Mouse (Mus musculus) hindbrain, embryonic 14.5 days (tissue): ENCODE data around the gene Cadm2. TPM values are rescaled to one million over a fixed set of nuclear protein-coding genes. Genes with fewer than 3 reads are reported as not detected.

Source experiments
- ATAC-seq: fragments of 200-750 bp; cut with Nextera tagmentation; 2 replicates; pipeline ENCODE4 v1.8.0; 2017; ENCODE audit warnings: moderate number of reproducible peaks, mild to moderate bottlenecking, moderate TSS enrichment, moderate library complexity; ENCODE audit not compliant: low FRiP score
- DNase-seq: peaks from one replicate; pipeline ENCODE4 v3.0.0-alpha.2; 2015; ENCODE audit warnings: low spot score
- H3K27ac ChIP-seq: fragments of 300-500 bp; sonication (generic); 2 replicates; pipeline ENCODE4 v1.5.1; 2014; ENCODE audit warnings: mild to moderate bottlenecking, moderate library complexity
- H3K27me3 ChIP-seq: fragments of 300-500 bp; sonication (generic); 2 replicates; pipeline ENCODE4 v1.6.1; 2014; ENCODE audit warnings: mild to moderate bottlenecking, low read length, mixed read lengths; ENCODE audit not compliant: control insufficient read depth, insufficient read depth
- H3K36me3 ChIP-seq: fragments of 300-500 bp; sonication (generic); replicated peaks from 2 replicates; pipeline ENCODE4 v1.6.1; 2014; ENCODE audit not compliant: control insufficient read depth, insufficient read depth
- H3K4me1 ChIP-seq: fragments of 300-500 bp; sonication (generic); replicated peaks from 2 replicates; pipeline ENCODE4 v1.6.1; 2014; ENCODE audit warnings: antibody characterized with exemption, low read length, mixed read lengths; ENCODE audit not compliant: control insufficient read depth, insufficient read depth
- H3K4me2 ChIP-seq: fragments of 300-500 bp; sonication (generic); replicated peaks from 2 replicates; pipeline ENCODE4 v1.6.1; 2014; ENCODE audit warnings: mild to moderate bottlenecking, moderate library complexity
- H3K4me3 ChIP-seq: fragments of 300-500 bp; sonication (generic); replicated peaks from 2 replicates; pipeline ENCODE4 v1.5.1; 2014; ENCODE audit warnings: mild to moderate bottlenecking, low read length
- H3K9ac ChIP-seq: fragments of 300-500 bp; sonication (generic); 2 replicates; pipeline ENCODE4 v1.6.1; 2014
- H3K9me3 ChIP-seq: fragments of 300-500 bp; sonication (generic); 2 replicates; pipeline ENCODE4 v1.6.1; 2016; ENCODE audit warnings: low read length; ENCODE audit not compliant: control insufficient read depth
- WGBS: fragments of 180-500 bp; shearing (Covaris S2); extraction: QIAGEN DNeasy Blood & Tissue Kit; methylation state at CpG from one replicate; pipeline ENCODE4 v1.1.7; 2014; 5-methylcytosine and 5-hydroxymethylcytosine counted together
- polyA plus RNA-seq: library from polyadenylated mRNA; unstranded; fragments of >200 nt; fragmentation: Nextera tagmentation; extraction: Ambion mirVana; gene quantifications from 2 replicates; pipeline ENCODE4 v1.2.1, GENCODE M21; 2014

Cadm2 gene
- polyA plus RNA-seq, 1 experiment from 2014 or later, result 53.8 TPM

DNA sequence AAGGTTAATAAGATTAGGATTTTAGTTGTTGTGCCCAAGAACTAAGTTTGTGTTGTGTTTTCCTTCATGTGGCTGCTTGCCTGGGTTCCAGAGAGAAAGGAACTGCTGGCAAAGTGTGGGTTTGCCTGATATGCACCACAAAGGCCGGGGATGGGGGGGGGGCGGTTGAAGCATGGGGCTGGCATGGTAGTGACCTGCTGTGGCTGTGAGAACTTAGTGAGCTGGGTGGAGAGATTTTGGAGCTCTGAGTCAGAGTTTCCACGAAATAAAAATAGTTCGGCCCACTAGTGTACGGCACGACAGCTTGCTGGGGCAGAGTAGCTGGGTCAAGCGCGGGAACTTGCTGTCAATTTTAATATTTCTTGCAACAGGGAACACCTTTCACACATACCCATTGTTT lies 653.0 kb downstream of the Cadm2 start:
- no peaks in the 10 kb centered on the region; the same call in 1 of the 2 replicates for H3K4me1 ChIP-seq
- H3K4me3 ChIP-seq, result no peak overlapping the region
- no peaks in the 10 kb centered on the region for H3K9me3 ChIP-seq
- no peak overlapping the region for H3K9ac ChIP-seq
- DNase-seq (no peak), ATAC-seq (peak; percentile 34; the same call in 1 of the 2 replicates)
- no peak overlapping the region for H3K27ac ChIP-seq
- no peaks in the 10 kb centered on the region for H3K36me3 ChIP-seq
- no peaks in the 10 kb centered on the region for H3K27me3 ChIP-seq
- no peak overlapping the region for H3K4me2 ChIP-seq
- 77% methylated on average over 8 of the region's 8 CpGs for WGBS

GRCm38 (mm10) chr16:66959146-66959545 lies 661.6 kb downstream of the Cadm2 start:
- no peak for ATAC-seq
- Histone ChIP-seq H3K27me3 (no peaks in the 10 kb centered on the region), H3K4me1 (no peaks in the 10 kb centered on the region), H3K9ac (no peak overlapping the region), H3K4me3 (no peak overlapping the region), H3K4me2 (no peak overlapping the region), H3K36me3 (no peaks in the 10 kb centered on the region), H3K9me3 (no peaks in the 10 kb centered on the region), H3K27ac (no peak overlapping the region)
- no peak for DNase-seq
- 92% methylated on average over 3 of the region's 3 CpGs for WGBS

- Histone ChIP-seq H3K9ac (no peak overlapping the region), H3K27ac (no peak overlapping the region), H3K36me3 (no peaks in the 10 kb centered on the region), H3K4me3 (no peak overlapping the region), H3K4me1 (no peaks in the 10 kb centered on the region), H3K9me3 (no peaks in the 10 kb centered on the region), H3K4me2 (no peak overlapping the region), H3K27me3 (no peaks in the 10 kb centered on the region)
- 81% methylated on average over 2 of the region's 2 CpGs for WGBS
- no peak for ATAC-seq
- no peak for DNase-seq
Observed at GRCm38 (mm10) chr16:66955876-66956275, 664.8 kb downstream of the Cadm2 start.

- DNase-seq, result no peak
- 47% methylated on average over 6 of the region's 6 CpGs for WGBS
- ATAC-seq, result no peak
- no peak overlapping the region for H3K4me2 ChIP-seq
- H3K27me3 ChIP-seq, result no peaks in the 10 kb centered on the region
- H3K4me3 ChIP-seq, result no peak overlapping the region
- no peak overlapping the region for H3K27ac ChIP-seq
- H3K9ac ChIP-seq, result no peak overlapping the region
- H3K36me3 ChIP-seq, result no peaks in the 10 kb centered on the region
- no peaks in the 10 kb centered on the region for H3K9me3 ChIP-seq
- no peaks in the 10 kb centered on the region for H3K4me1 ChIP-seq
Observed at GRCm38 (mm10) chr16:66936332-66936731, 684.4 kb downstream of the Cadm2 start.

DNA sequence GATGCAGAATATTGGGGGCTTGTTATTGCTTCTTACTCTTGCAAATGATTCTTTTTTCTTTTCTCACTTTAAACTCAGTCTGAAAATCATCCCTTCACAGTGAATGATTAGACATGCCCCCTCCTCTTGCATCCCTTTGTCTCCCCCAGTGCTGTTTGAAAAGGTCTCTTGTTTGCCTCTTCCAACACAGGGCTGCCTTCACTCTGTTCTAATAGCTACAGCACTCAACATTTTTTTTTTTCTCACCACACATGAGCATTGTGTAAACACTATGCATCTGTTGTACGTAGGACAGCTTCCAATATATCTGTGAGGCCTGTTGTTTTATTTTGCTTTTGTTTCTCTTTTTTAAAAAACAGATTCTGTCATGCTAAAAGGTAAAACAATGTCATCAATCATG lies 695.2 kb downstream of the Cadm2 start:
- H3K9me3 ChIP-seq, result no peaks in the 10 kb centered on the region
- H3K4me3 ChIP-seq, result no peak overlapping the region
- H3K4me1 ChIP-seq, result no peaks in the 10 kb centered on the region
- WGBS, result 12% methylated on average over 1 of the region's 1 CpGs
- H3K36me3 ChIP-seq, result no peaks in the 10 kb centered on the region
- no peak overlapping the region for H3K9ac ChIP-seq
- H3K27ac ChIP-seq, result no peak overlapping the region
- H3K4me2 ChIP-seq, result no peak overlapping the region
- H3K27me3 ChIP-seq, result no peaks in the 10 kb centered on the region
- ATAC-seq (no peak), DNase-seq (no peak)

- no peak overlapping the region for H3K4me3 ChIP-seq
- 66% methylated on average over 2 of the region's 2 CpGs for WGBS
Observed at GRCm38 (mm10) chr16:66922753-66923152, 698.0 kb downstream of the Cadm2 start.

DNA sequence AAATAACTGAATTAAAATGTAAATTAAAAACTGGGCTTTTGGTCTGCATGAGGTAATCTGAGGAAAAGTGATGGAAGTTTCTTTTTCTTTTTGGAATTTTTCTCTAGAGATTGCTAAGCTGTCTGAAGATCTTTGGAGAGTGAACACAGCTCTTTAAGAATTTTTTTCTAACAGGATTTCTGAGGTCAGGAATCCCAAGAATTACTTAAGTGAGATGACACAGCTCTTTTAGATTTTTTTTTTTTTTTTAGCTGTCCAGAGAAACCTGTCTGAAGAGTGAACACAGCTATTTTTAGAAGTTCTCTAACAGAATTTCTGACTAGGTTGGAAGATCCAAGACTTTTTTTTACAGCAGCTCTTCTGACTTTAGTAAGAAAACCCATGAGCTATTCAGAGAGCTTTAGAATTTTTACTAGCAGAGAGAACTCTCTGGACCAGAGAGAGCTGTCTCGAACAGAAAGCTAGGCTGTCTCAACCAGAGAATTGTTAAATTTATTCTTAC lies 699.2 kb downstream of the Cadm2 start:
- Histone ChIP-seq H3K4me1 (no peaks in the 10 kb centered on the region), H3K27ac (no peak overlapping the region), H3K4me3 (no peak overlapping the region), H3K9me3 (no peaks in the 10 kb centered on the region), H3K9ac (no peak overlapping the region), H3K27me3 (no peaks in the 10 kb centered on the region), H3K4me2 (no peak overlapping the region), H3K36me3 (no peaks in the 10 kb centered on the region)
- DNase-seq (no peak), ATAC-seq (no peak)
- 88% methylated on average over 1 of the region's 1 CpGs for WGBS

More at GRCm38 (mm10) chr16:66922753-66923152, 698.0 kb downstream of the Cadm2 start:
- no peak overlapping the region for H3K27ac ChIP-seq
- no peaks in the 10 kb centered on the region for H3K36me3 ChIP-seq
- no peaks in the 10 kb centered on the region for H3K4me1 ChIP-seq
- no peak overlapping the region for H3K4me2 ChIP-seq
- no peaks in the 10 kb centered on the region for H3K27me3 ChIP-seq
- H3K9ac ChIP-seq, result no peak overlapping the region
- ATAC-seq (no peak), DNase-seq (no peak)
- no peaks in the 10 kb centered on the region for H3K9me3 ChIP-seq

- Histone ChIP-seq H3K4me2 (no peak overlapping the region), H3K9me3 (no peaks in the 10 kb centered on the region), H3K27me3 (no peaks in the 10 kb centered on the region), H3K27ac (no peak overlapping the region), H3K4me1 (no peaks in the 10 kb centered on the region), H3K9ac (no peak overlapping the region), H3K4me3 (no peak overlapping the region), H3K36me3 (no peaks in the 10 kb centered on the region)
- WGBS, result 82% methylated on average over 12 of the region's 12 CpGs
- no peak for DNase-seq
- ATAC-seq, result no peak
Observed at GRCm38 (mm10) chr16:66919889-66920402, 700.8 kb downstream of the Cadm2 start.

- DNase-seq, result no peak
- WGBS, result 72% methylated on average over 3 of the region's 3 CpGs
- Histone ChIP-seq H3K36me3 (no peaks in the 10 kb centered on the region), H3K4me1 (no peaks in the 10 kb centered on the region), H3K4me2 (no peak overlapping the region), H3K9me3 (no peaks in the 10 kb centered on the region), H3K9ac (no peak overlapping the region), H3K4me3 (no peak overlapping the region), H3K27me3 (no peaks in the 10 kb centered on the region), H3K27ac (no peak overlapping the region)
- no peak for ATAC-seq
Observed at GRCm38 (mm10) chr16:66901801-66902200, 718.9 kb downstream of the Cadm2 start.

DNA sequence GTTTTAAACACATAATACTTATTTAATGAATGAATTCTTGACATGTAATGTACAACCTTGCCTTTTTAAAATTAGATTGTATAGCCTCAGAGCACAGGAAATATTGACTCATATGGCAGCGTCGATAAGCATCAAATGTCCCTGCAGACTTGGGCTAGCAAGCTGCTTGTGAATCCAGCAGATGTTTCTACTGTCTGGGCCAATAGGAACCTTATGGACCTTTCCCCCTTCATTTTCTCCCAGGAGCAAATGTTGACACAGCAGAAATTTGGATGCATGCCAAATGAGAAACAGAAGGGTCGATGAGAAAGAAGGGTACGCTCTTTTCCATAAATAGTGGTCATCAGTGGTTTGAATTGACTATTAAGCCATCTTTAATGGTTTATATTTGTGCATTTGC lies 720.0 kb downstream of the Cadm2 start:
- Histone ChIP-seq H3K4me3 (no peak overlapping the region), H3K4me2 (no peak overlapping the region), H3K9ac (no peak overlapping the region), H3K27me3 (no peaks in the 10 kb centered on the region), H3K9me3 (no peaks in the 10 kb centered on the region), H3K27ac (no peak overlapping the region), H3K36me3 (no peaks in the 10 kb centered on the region), H3K4me1 (no peaks in the 10 kb centered on the region)
- WGBS, result 23% methylated on average over 4 of the region's 4 CpGs
- ATAC-seq, result peak; percentile 59; the same call in 1 of the 2 replicates
- DNase-seq, result peak; percentile 71
